Mouse (Mus musculus): ENCODE data around the gene Cyld. TPM values are rescaled to one million over a fixed set of nuclear protein-coding genes. Genes with fewer than 3 reads are reported as not detected.

The Cyld gene
- polyA plus RNA-seq, 1 experiment from 2014 or later = 19.2 TPM

GRCm38 (mm10) chr8:88683656-88684289, 13.1 kb upstream of the Cyld start:
- H3K27me3 ChIP-seq (ENCODE audit: control insufficient read depth, insufficient read depth, low read length) = no peaks in the 10 kb centered on the region
- H3K4me2 ChIP-seq (replicated peaks) = no peak overlapping the region
- 90% methylated on average over 7 of the region's 7 CpGs for WGBS
- no peak for DNase-seq (ENCODE audit: low spot score)
- no peak overlapping the region for H3K9ac ChIP-seq
- H3K36me3 ChIP-seq (replicated peaks; ENCODE audit: control insufficient read depth, insufficient read depth) = no peaks in the 10 kb centered on the region
- no peak overlapping the region for H3K27ac ChIP-seq
- H3K4me3 ChIP-seq (replicated peaks; ENCODE audit: low read length) = no peak overlapping the region
- H3K4me1 ChIP-seq (replicated peaks; ENCODE audit: control insufficient read depth, insufficient read depth, low read length) = no peaks in the 10 kb centered on the region
- no peak for ATAC-seq (ENCODE audit: low FRiP score)
- no peaks in the 10 kb centered on the region for H3K9me3 ChIP-seq (ENCODE audit: control insufficient read depth, low read length)

- 70% methylated on average over 9 of the region's 9 CpGs for WGBS
- Histone ChIP-seq H3K27me3 (ENCODE audit: control insufficient read depth, insufficient read depth, low read length) (no peaks in the 10 kb centered on the region), H3K4me3 (replicated peaks; ENCODE audit: low read length) (no peak overlapping the region), H3K36me3 (replicated peaks; ENCODE audit: control insufficient read depth, insufficient read depth) (no peaks in the 10 kb centered on the region), H3K27ac (no peak overlapping the region), H3K4me2 (replicated peaks) (no peak overlapping the region), H3K9ac (no peak overlapping the region), H3K9me3 (ENCODE audit: control insufficient read depth, low read length) (no peaks in the 10 kb centered on the region), H3K4me1 (replicated peaks; ENCODE audit: control insufficient read depth, insufficient read depth, low read length) (no peaks in the 10 kb centered on the region)
- no peak for ATAC-seq (ENCODE audit: low FRiP score)
- DNase-seq (ENCODE audit: low spot score) = no peak
Measured at GRCm38 (mm10) chr8:88686226-88686905, 10.5 kb upstream of the Cyld start.

- no peak overlapping the region for H3K27ac ChIP-seq
- H3K4me2 ChIP-seq (replicated peaks) = no peak overlapping the region
- no peaks in the 10 kb centered on the region for H3K27me3 ChIP-seq (ENCODE audit: control insufficient read depth, insufficient read depth, low read length)
- H3K4me1 ChIP-seq (replicated peaks; ENCODE audit: control insufficient read depth, insufficient read depth, low read length) = no peaks in the 10 kb centered on the region
- no peak overlapping the region for H3K4me3 ChIP-seq (replicated peaks; ENCODE audit: low read length)
- DNase-seq (ENCODE audit: low spot score) (no peak), ATAC-seq (ENCODE audit: low FRiP score) (no peak)
- 82% methylated on average over 8 of the region's 8 CpGs for WGBS
- H3K9ac ChIP-seq = no peak overlapping the region
- H3K9me3 ChIP-seq (ENCODE audit: control insufficient read depth, low read length) = no peaks in the 10 kb centered on the region
- H3K36me3 ChIP-seq (replicated peaks; ENCODE audit: control insufficient read depth, insufficient read depth) = no peaks in the 10 kb centered on the region
Measured at GRCm38 (mm10) chr8:88686906-88687235, 10.0 kb upstream of the Cyld start.

GRCm38 (mm10) chr8:88689151-88689550, 7.7 kb upstream of the Cyld start:
- 86% methylated on average over 6 of the region's 6 CpGs for WGBS
- H3K9me3 ChIP-seq (ENCODE audit: control insufficient read depth, low read length) = no peaks in the 10 kb centered on the region
- no peak for ATAC-seq (ENCODE audit: low FRiP score)

GRCm38 (mm10) chr8:88689891-88690290, 6.9 kb upstream of the Cyld start:
- Histone ChIP-seq H3K4me1 (replicated peaks; ENCODE audit: control insufficient read depth, insufficient read depth, low read length) (no peaks in the 10 kb centered on the region), H3K9me3 (ENCODE audit: control insufficient read depth, low read length) (no peaks in the 10 kb centered on the region), H3K27ac (no peak overlapping the region), H3K4me3 (replicated peaks; ENCODE audit: low read length) (no peak overlapping the region), H3K4me2 (replicated peaks) (no peak overlapping the region), H3K9ac (no peak overlapping the region), H3K27me3 (ENCODE audit: control insufficient read depth, insufficient read depth, low read length) (no peaks in the 10 kb centered on the region), H3K36me3 (replicated peaks; ENCODE audit: control insufficient read depth, insufficient read depth) (no peaks in the 10 kb centered on the region)
- 91% methylated on average over 6 of the region's 6 CpGs for whole genome bisulfite sequencing
- no peak for ATAC-seq (ENCODE audit: low FRiP score)
- no peak for DNase-seq (ENCODE audit: low spot score)

More at GRCm38 (mm10) chr8:88689151-88689550, 7.7 kb upstream of the Cyld start:
- H3K36me3 ChIP-seq (replicated peaks; ENCODE audit: control insufficient read depth, insufficient read depth) = no peaks in the 10 kb centered on the region
- H3K4me3 ChIP-seq (replicated peaks; ENCODE audit: low read length) = no peak overlapping the region
- no peak overlapping the region for H3K4me2 ChIP-seq (replicated peaks)
- no peaks in the 10 kb centered on the region for H3K4me1 ChIP-seq (replicated peaks; ENCODE audit: control insufficient read depth, insufficient read depth, low read length)
- H3K27ac ChIP-seq = no peak overlapping the region
- no peaks in the 10 kb centered on the region for H3K27me3 ChIP-seq (ENCODE audit: control insufficient read depth, insufficient read depth, low read length)
- no peak overlapping the region for H3K9ac ChIP-seq
- no peak for DNase-seq (ENCODE audit: low spot score)

- WGBS = 63% methylated on average over 4 of the region's 4 CpGs
- Histone ChIP-seq H3K4me3 (replicated peaks; ENCODE audit: low read length) (no peak overlapping the region), H3K9me3 (ENCODE audit: control insufficient read depth, low read length) (no peaks in the 10 kb centered on the region), H3K4me2 (replicated peaks) (no peak overlapping the region), H3K4me1 (replicated peaks; ENCODE audit: control insufficient read depth, insufficient read depth, low read length) (no peaks in the 10 kb centered on the region), H3K27ac (no peak overlapping the region), H3K9ac (no peak overlapping the region), H3K36me3 (replicated peaks; ENCODE audit: control insufficient read depth, insufficient read depth) (no peaks in the 10 kb centered on the region), H3K27me3 (ENCODE audit: control insufficient read depth, insufficient read depth, low read length) (no peaks in the 10 kb centered on the region)
- DNase-seq (ENCODE audit: low spot score) (no peak), ATAC-seq (ENCODE audit: low FRiP score) (no peak)
Measured at GRCm38 (mm10) chr8:88691342-88691948, 5.4 kb upstream of the Cyld start.

- H3K4me1 ChIP-seq (replicated peaks; ENCODE audit: control insufficient read depth, insufficient read depth, low read length) = no peaks in the 10 kb centered on the region
- no peaks in the 10 kb centered on the region for H3K36me3 ChIP-seq (replicated peaks; ENCODE audit: control insufficient read depth, insufficient read depth)
- no peak overlapping the region for H3K9ac ChIP-seq
- H3K4me3 ChIP-seq (replicated peaks; ENCODE audit: low read length) = no peak overlapping the region
- no peak for ATAC-seq (ENCODE audit: low FRiP score)
- H3K27ac ChIP-seq = no peak overlapping the region
- no peaks in the 10 kb centered on the region for H3K9me3 ChIP-seq (ENCODE audit: control insufficient read depth, low read length)
- no peaks in the 10 kb centered on the region for H3K27me3 ChIP-seq (ENCODE audit: control insufficient read depth, insufficient read depth, low read length)
- WGBS = 56% methylated on average over 7 of the region's 7 CpGs
- H3K4me2 ChIP-seq (replicated peaks) = no peak overlapping the region
- no peak for DNase-seq (ENCODE audit: low spot score)
Measured at GRCm38 (mm10) chr8:88691961-88692360, 4.9 kb upstream of the Cyld start.

- Histone ChIP-seq H3K4me1 (replicated peaks; ENCODE audit: control insufficient read depth, insufficient read depth, low read length) (peaks cover 4% of the 10 kb centered on the region; the same call in 1 of the 2 replicates), H3K36me3 (replicated peaks; ENCODE audit: control insufficient read depth, insufficient read depth) (no peaks in the 10 kb centered on the region), H3K4me3 (replicated peaks; ENCODE audit: low read length) (no peak overlapping the region), H3K9ac (no peak overlapping the region), H3K9me3 (ENCODE audit: control insufficient read depth, low read length) (no peaks in the 10 kb centered on the region), H3K4me2 (replicated peaks) (no peak overlapping the region), H3K27ac (no peak overlapping the region), H3K27me3 (ENCODE audit: control insufficient read depth, insufficient read depth, low read length) (no peaks in the 10 kb centered on the region)
- no peak for ATAC-seq (ENCODE audit: low FRiP score)
- no peak for DNase-seq (ENCODE audit: low spot score)
- WGBS = 84% methylated on average over 6 of the region's 6 CpGs
Measured at GRCm38 (mm10) chr8:88692866-88693265, 4.0 kb upstream of the Cyld start.

- no peak overlapping the region for H3K4me2 ChIP-seq (replicated peaks)
- no peak overlapping the region for H3K27ac ChIP-seq
- DNase-seq (ENCODE audit: low spot score) = no peak
- no peaks in the 10 kb centered on the region for H3K36me3 ChIP-seq (replicated peaks; ENCODE audit: control insufficient read depth, insufficient read depth)
- 94% methylated on average over 4 of the region's 4 CpGs for WGBS
- no peak overlapping the region for H3K9ac ChIP-seq
- H3K4me1 ChIP-seq (replicated peaks; ENCODE audit: control insufficient read depth, insufficient read depth, low read length) = peaks cover 8% of the 10 kb centered on the region; the same call in 1 of the 2 replicates
- H3K27me3 ChIP-seq (ENCODE audit: control insufficient read depth, insufficient read depth, low read length) = no peaks in the 10 kb centered on the region
- no peak for ATAC-seq (ENCODE audit: low FRiP score)
- no peaks in the 10 kb centered on the region for H3K9me3 ChIP-seq (ENCODE audit: control insufficient read depth, low read length)
- H3K4me3 ChIP-seq (replicated peaks; ENCODE audit: low read length) = no peak overlapping the region
Measured at GRCm38 (mm10) chr8:88693376-88693775, 3.5 kb upstream of the Cyld start.

All from hindbrain, embryonic 14.5 days (tissue).